Mouse (Mus musculus) left cerebral cortex, postnatal 25 days (tissue): ENCODE measurements around the gene Olfr917. TPM values are rescaled to one million over a fixed set of nuclear protein-coding genes. Genes with fewer than 3 reads are reported as not detected.

Experiments used
- DNase-seq, 2 experiments: peaks; one replicate each; pipeline ENCODE4 v3.0.0; 2022; ENCODE audit warnings: low spot score in 2 of 2, mixed read lengths in 1 of 2
- intact Hi-C: fragments of 180-260 bp; cut with DNase I; formaldehyde crosslinking; loops from one replicate; pipeline ENCODE4 v1.15.1; 2025
- total RNA-seq, 2 experiments: library from RNA; stranded (reverse); gene quantifications; 2 replicates each; pipeline ENCODE4 v1.2.3; 2021

Olfr917 gene
- not detected for total RNA-seq

- DNase-seq: no peak
- intact Hi-C loops: no loop called here
Observed at GRCm38 (mm10) chr9:38665742-38666141, at the start of gene Olfr917. Olfr917 (minus strand) TSS chr9:38665842.

GRCm38 (mm10) chr9:38674501-38674900 is 8.9 kb upstream of the Olfr917 start, which contains the start of gene Olfr918:
Olfr918 (minus strand) TSS chr9:38674601.
- intact Hi-C loops: no loop called here
- DNase-seq: no peak

GRCm38 (mm10) chr9:38672887-38673286 is 7.2 kb upstream of the Olfr917 start:
- intact Hi-C loops: no loop called here
- no peak for DNase-seq

GRCm38 (mm10) chr9:38659775-38660174 is 5.9 kb downstream of the Olfr917 start, which contains the start of gene Olfr916:
Olfr916 (minus strand) TSS chr9:38659875.
- DNase-seq: no peak
- intact Hi-C loops: no loop called here

GRCm38 (mm10) chr9:38632406-38632805 is 33.2 kb downstream of the Olfr917 start:
- intact Hi-C loops: no loop called here
- no peak for DNase-seq

Other genes with a start within 250 kb of the Olfr917 start
- not detected for gene Olfr901, start 236.4 kb downstream of the Olfr917 start, total RNA-seq
- gene Olfr902, start 218.2 kb downstream of the Olfr917 start, total RNA-seq: not detected
- gene Olfr904, start 202.7 kb downstream of the Olfr917 start, total RNA-seq: not detected
- gene Olfr905, start 194.7 kb downstream of the Olfr917 start, total RNA-seq: not detected
- gene Olfr906, start 178.8 kb downstream of the Olfr917 start, total RNA-seq: not detected
- gene Olfr907, start 170.0 kb downstream of the Olfr917 start, total RNA-seq: not detected
- gene Olfr911-ps1, start 144.3 kb downstream of the Olfr917 start, total RNA-seq: not detected
- not detected for gene Olfr910, start 128.0 kb downstream of the Olfr917 start, total RNA-seq
- gene Olfr912, start 85.7 kb downstream of the Olfr917 start, total RNA-seq: not detected
- not detected for gene Olfr913, start 73.1 kb downstream of the Olfr917 start, total RNA-seq
- not detected for gene Olfr914, start 60.7 kb downstream of the Olfr917 start, total RNA-seq
- gene Olfr916, start 6.0 kb downstream of the Olfr917 start, total RNA-seq: not detected
- gene Olfr918, start 8.8 kb upstream of the Olfr917 start, total RNA-seq: not detected
- gene Olfr919, start 37.8 kb upstream of the Olfr917 start, total RNA-seq: not detected
- gene Vwa5a, start 52.4 kb upstream of the Olfr917 start, total RNA-seq: 1 to 10 TPM; 7.2 to 7.9 TPM
- not detected for gene Olfr920, start 86.5 kb upstream of the Olfr917 start, total RNA-seq
- gene Olfr921, start 107.2 kb upstream of the Olfr917 start, total RNA-seq: not detected
- not detected for gene Olfr922, start 148.8 kb upstream of the Olfr917 start, total RNA-seq
- gene Olfr923, start 160.7 kb upstream of the Olfr917 start, total RNA-seq: not detected
- gene Olfr924, start 178.6 kb upstream of the Olfr917 start, total RNA-seq: not detected
- gene Olfr26, start 189.2 kb upstream of the Olfr917 start, total RNA-seq: not detected
- gene Olfr926, start 211.3 kb upstream of the Olfr917 start, total RNA-seq: not detected